17 mouse cellular contexts compared by ENCODE assay signal in the genomic region with DNA sequence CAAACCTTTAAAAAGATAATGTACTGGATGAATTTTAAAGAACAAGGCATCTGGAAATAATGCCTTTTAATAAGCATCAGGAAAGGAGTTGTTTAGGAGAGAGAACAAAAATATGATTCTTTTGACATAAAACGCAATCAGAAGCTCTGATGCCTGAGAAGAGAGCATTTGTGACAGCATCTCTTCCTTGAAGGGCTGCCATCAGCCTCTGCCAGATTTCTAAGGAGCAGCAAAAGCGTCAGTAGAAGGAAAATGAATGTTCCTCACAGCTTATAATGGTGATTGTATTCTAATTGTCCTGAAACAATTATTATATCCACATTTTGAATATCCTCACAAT.
DNase-seq lines count a peak whose midpoint lies in the region; ATAC-seq and TF ChIP-seq lines count a peak whose summit lies in the region.
"Had no signal": no experiment of that assay in that cellular context is flagged by ENCODE, and none has a peak within 500 bp of the region (broad histone marks: within the 10 kb centered on the region; RNA-seq: fewer than 3 reads in every experiment).

No protein-coding gene starts in this region.

- DNase-seq in Muller cell, postnatal 12 days (ENCODE audit: inconsistent ontology term), result peak; percentile 60
- DNase-seq in brain, adult 2 months (ENCODE audit: low read depth, low spot score), result peak; percentile 82
- DNase-seq in forebrain, postnatal 0 days, result peak; percentile 57
- DNase-seq in midbrain, embryonic 11.5 days (ENCODE audit: low spot score, missing footprints), result peak; percentile 90
- no peak for DNase-seq in right cerebral cortex, postnatal 36 days (ENCODE audit: low spot score in 2 of 2)
- DNase-seq in liver, postnatal 0 days, result no peak
- DNase-seq in adrenal gland, adult 8-10 months, result no peak
- no peak for DNase-seq in layer of hippocampus, postnatal 14 days (ENCODE audit: low spot score in 2 of 2)
- DNase-seq: kidney, postnatal 10 days; layer of hippocampus, postnatal 36 days; lung, postnatal 4 days; spleen, adult 18-20 months; thymus, postnatal 4 days had no signal

- H3K9ac ChIP-seq in forebrain, postnatal 0 days, result peak overlapping the region; percentile 38
- 0 out of 2 replicates have a peak overlapping the region, but pooled peaks have one; percentile 27 for H3K9ac ChIP-seq in midbrain, embryonic 11.5 days (ENCODE audit: low read length)
- no peak overlapping the region for H3K9ac ChIP-seq in liver, postnatal 0 days (replicated peaks)
- H3K9ac ChIP-seq: limb, embryonic 12.5 days; liver, embryonic 15.5 days had no signal

- peaks cover 9% of the 10 kb centered on the region; the same call in 1 of the 2 replicates for H3K4me1 ChIP-seq in forebrain, postnatal 0 days (ENCODE audit: insufficient read depth)
- peaks cover 8% of the 10 kb centered on the region for H3K4me1 ChIP-seq in midbrain, embryonic 11.5 days (ENCODE audit: control insufficient read depth, insufficient read depth, low read length)
- no peaks in the 10 kb centered on the region for H3K4me1 ChIP-seq in liver, postnatal 0 days (ENCODE audit: insufficient read depth)
- H3K4me1 ChIP-seq: liver, embryonic 15.5 days had no signal

- peak overlapping the region; percentile 85 for H3K27ac ChIP-seq in forebrain, postnatal 0 days (ENCODE audit: low read depth, low read length)
- peak overlapping the region; percentile 78 for H3K27ac ChIP-seq in midbrain, embryonic 11.5 days (ENCODE audit: low read depth, low read length)
- H3K27ac ChIP-seq in liver, postnatal 0 days (ENCODE audit: low read depth), result no peak overlapping the region
- H3K27ac ChIP-seq: limb, embryonic 12.5 days; liver, embryonic 15.5 days had no signal

- ATAC-seq in forebrain, postnatal 0 days, result peak; percentile 59; the same call in 1 of the 2 replicates
- peak; percentile 5; the same call in 1 of the 2 replicates for ATAC-seq in midbrain, embryonic 11.5 days (ENCODE audit: low FRiP score)
- no peak for ATAC-seq in liver, postnatal 0 days
- ATAC-seq: intestine, postnatal 0 days had no signal

- 11% methylated on average over 2 of the region's 2 CpGs for WGBS in forebrain, postnatal 0 days
- WGBS in midbrain, embryonic 11.5 days, result 33% methylated on average over 2 of the region's 2 CpGs
- 70% methylated on average over 2 of the region's 2 CpGs for WGBS in liver, postnatal 0 days (ENCODE audit: insufficient replicate concordance)

- no peaks in the 10 kb centered on the region for H3K27me3 ChIP-seq in forebrain, postnatal 0 days (ENCODE audit: insufficient read depth, low read length)
- no peaks in the 10 kb centered on the region for H3K27me3 ChIP-seq in midbrain, embryonic 11.5 days (ENCODE audit: control insufficient read depth, insufficient read depth, low read length)
- no peaks in the 10 kb centered on the region for H3K27me3 ChIP-seq in liver, postnatal 0 days (ENCODE audit: insufficient read depth, low read length)
- H3K27me3 ChIP-seq: CH12.LX; limb, embryonic 12.5 days; liver, embryonic 15.5 days had no signal

- H3K4me2 ChIP-seq in forebrain, postnatal 0 days (ENCODE audit: low read depth), result peak overlapping the region; percentile 31
- H3K4me2 ChIP-seq in midbrain, embryonic 11.5 days, result peak overlapping the region; percentile 31; the same call in 1 of the 2 replicates
- H3K4me2 ChIP-seq in liver, postnatal 0 days (ENCODE audit: low read depth, low read length), result no peak overlapping the region
- H3K4me2 ChIP-seq: limb, embryonic 12.5 days; liver, embryonic 15.5 days had no signal

- TF ChIP-seq CTCF in forebrain, postnatal 0 days (IDR thresholded peaks at IDR 0.05; ENCODE audit: low read depth), result no peak
- no peak for TF ChIP-seq CTCF in liver, postnatal 0 days (IDR thresholded peaks at IDR 0.05; ENCODE audit: low read depth)

- no peak overlapping the region for H3K4me3 ChIP-seq in forebrain, postnatal 0 days (ENCODE audit: low read depth, low read length)
- no peak overlapping the region for H3K4me3 ChIP-seq in midbrain, embryonic 11.5 days (ENCODE audit: low read depth, low read length)
- H3K4me3 ChIP-seq in liver, postnatal 0 days (ENCODE audit: low read depth, low read length), result no peak overlapping the region
- H3K4me3 ChIP-seq: limb, embryonic 12.5 days; liver, embryonic 15.5 days had no signal

- no peak for TF ChIP-seq EP300 in liver, postnatal 0 days (IDR thresholded peaks at IDR 0.05; ENCODE audit: low read depth)

- no peaks in the 10 kb centered on the region for H3K36me3 ChIP-seq in forebrain, postnatal 0 days (ENCODE audit: insufficient read depth)
- no peaks in the 10 kb centered on the region for H3K36me3 ChIP-seq in midbrain, embryonic 11.5 days (ENCODE audit: control insufficient read depth, insufficient read depth, low read length)
- no peaks in the 10 kb centered on the region for H3K36me3 ChIP-seq in liver, postnatal 0 days (replicated peaks; ENCODE audit: insufficient read depth, low read length)
- H3K36me3 ChIP-seq: limb, embryonic 12.5 days; liver, embryonic 15.5 days had no signal

- H3K9me3 ChIP-seq in forebrain, postnatal 0 days (ENCODE audit: low read length), result no peaks in the 10 kb centered on the region
- H3K9me3 ChIP-seq in midbrain, embryonic 11.5 days (ENCODE audit: control insufficient read depth, low read length), result no peaks in the 10 kb centered on the region
- H3K9me3 ChIP-seq in liver, postnatal 0 days (ENCODE audit: low read length), result no peaks in the 10 kb centered on the region
- H3K9me3 ChIP-seq: limb, embryonic 12.5 days; liver, embryonic 15.5 days had no signal

Comparison
In these comparisons a context has a peak if more than half of its experiments do, and no peak if none do; other contexts are left out.
1. DNase-seq: peak in Muller cell, postnatal 12 days (single experiment), brain, adult 2 months (single experiment), forebrain, postnatal 0 days (single experiment) and midbrain, embryonic 11.5 days (single experiment); none in right cerebral cortex, postnatal 36 days (0 of 2), liver, postnatal 0 days (single experiment), adrenal gland, adult 8-10 months (single experiment) and layer of hippocampus, postnatal 14 days (0 of 2).